Mouse (Mus musculus) forebrain, postnatal 0 days (tissue): Measurements from ENCODE around the gene Cuedc1. TPM values are rescaled to one million over a fixed set of nuclear protein-coding genes. Genes with fewer than 3 reads are reported as not detected.

Experiments used
- ATAC-seq: fragments of 200-750 bp; cut with Nextera tagmentation; 2 replicates; pipeline ENCODE4 v1.8.0; 2017; ENCODE audit warnings: mild to moderate bottlenecking, moderate library complexity
- DNase-seq: peaks from one replicate; pipeline ENCODE4 v3.0.0-alpha.2; 2015
- H3K27ac ChIP-seq: fragments of 300-500 bp; sonication (generic); 2 replicates; pipeline ENCODE4 v1.5.1; 2014; ENCODE audit warnings: low read depth, mild to moderate bottlenecking, antibody characterized with exemption, low read length, moderate library complexity, mixed read lengths
- H3K27me3 ChIP-seq: fragments of 300-500 bp; sonication (generic); 2 replicates; pipeline ENCODE4 v1.6.1; 2014; ENCODE audit warnings: mild to moderate bottlenecking, low read length, mixed read lengths; ENCODE audit not compliant: insufficient read depth
- H3K36me3 ChIP-seq: fragments of 300-500 bp; sonication (generic); 2 replicates; pipeline ENCODE4 v1.6.1; 2014; ENCODE audit warnings: mild to moderate bottlenecking, moderate library complexity; ENCODE audit not compliant: insufficient read depth
- H3K4me1 ChIP-seq: fragments of 300-500 bp; sonication (generic); 2 replicates; pipeline ENCODE4 v1.6.1; 2014; ENCODE audit warnings: antibody characterized with exemption; ENCODE audit not compliant: insufficient read depth
- H3K4me2 ChIP-seq: fragments of 300-500 bp; sonication (generic); 2 replicates; pipeline ENCODE4 v1.6.1; 2014; ENCODE audit warnings: low read depth, mild to moderate bottlenecking, moderate library complexity
- H3K4me3 ChIP-seq: fragments of 300-500 bp; sonication (generic); 2 replicates; pipeline ENCODE4 v1.5.1; 2014; ENCODE audit warnings: low read depth, low read length, mixed read lengths
- H3K9ac ChIP-seq: fragments of 300-500 bp; sonication (generic); 2 replicates; pipeline ENCODE4 v1.6.1; 2014; ENCODE audit warnings: mild to moderate bottlenecking
- H3K9me3 ChIP-seq: fragments of 300-500 bp; sonication (generic); 2 replicates; pipeline ENCODE4 v1.6.1; 2016; ENCODE audit warnings: low read length
- CTCF ChIP-seq: sonication (generic); IDR thresholded peaks from 2 replicates; pipeline ENCODE4 v1.5.1; 2016; ENCODE audit warnings: antibody characterized with exemption, control low read depth, low read depth
- WGBS: fragments of 180-500 bp; shearing (Covaris S2); extraction: QIAGEN DNeasy Blood & Tissue Kit; methylation state at CpG from one replicate; pipeline ENCODE4 v1.1.7; 2014; 5-methylcytosine and 5-hydroxymethylcytosine counted together
- polyA plus RNA-seq: library from polyadenylated mRNA; unstranded; fragments of >200 nt; fragmentation: Nextera tagmentation; extraction: Ambion mirVana; gene quantifications from 2 replicates; pipeline ENCODE4 v1.2.1, GENCODE M21; 2015
- total RNA-seq: library from RNA; depleted of rRNA; stranded (reverse); fragments of >200 nt; gene quantifications from 2 replicates; pipeline ENCODE4 v1.2.3, GENCODE M21; 2014

The Cuedc1 gene
- total and polyA plus RNA-seq, 2 experiments from 2014 or later: 34.6 to 34.7 TPM

DNA sequence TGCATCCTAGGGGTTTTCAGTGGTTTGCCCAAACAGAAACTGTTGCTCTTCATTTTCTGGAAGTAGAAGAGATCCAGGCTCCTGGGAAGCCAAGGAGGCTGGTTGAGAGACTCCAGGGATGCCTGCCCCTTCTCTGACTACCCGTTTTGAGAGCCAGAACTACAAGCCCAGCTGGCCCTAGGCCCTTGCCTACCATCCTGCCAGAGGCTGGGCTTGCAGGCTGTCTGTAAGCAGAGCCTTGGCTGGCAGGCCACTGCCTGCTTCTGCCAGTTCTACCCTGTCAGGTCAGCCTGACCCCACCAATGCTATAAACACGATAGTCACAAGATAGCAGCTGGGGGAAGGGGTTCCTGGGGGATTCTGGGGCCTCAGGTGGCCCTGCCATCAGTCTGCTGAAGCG, 57.6 kb downstream of the Cuedc1 start:
- no peak for DNase-seq
- H3K36me3 ChIP-seq: no peaks in the 10 kb centered on the region
- peaks cover 3% of the 10 kb centered on the region; the same call in 1 of the 2 replicates for H3K4me1 ChIP-seq
- H3K9me3 ChIP-seq: no peaks in the 10 kb centered on the region
- H3K27ac ChIP-seq: no peak overlapping the region
- WGBS: 60% methylated on average over 3 of the region's 3 CpGs
- H3K4me3 ChIP-seq: no peak overlapping the region
- no peak overlapping the region for H3K4me2 ChIP-seq
- H3K9ac ChIP-seq: no peak overlapping the region
- H3K27me3 ChIP-seq: no peaks in the 10 kb centered on the region
- no peak for TF ChIP-seq CTCF
- ATAC-seq: peak; percentile 57

DNA sequence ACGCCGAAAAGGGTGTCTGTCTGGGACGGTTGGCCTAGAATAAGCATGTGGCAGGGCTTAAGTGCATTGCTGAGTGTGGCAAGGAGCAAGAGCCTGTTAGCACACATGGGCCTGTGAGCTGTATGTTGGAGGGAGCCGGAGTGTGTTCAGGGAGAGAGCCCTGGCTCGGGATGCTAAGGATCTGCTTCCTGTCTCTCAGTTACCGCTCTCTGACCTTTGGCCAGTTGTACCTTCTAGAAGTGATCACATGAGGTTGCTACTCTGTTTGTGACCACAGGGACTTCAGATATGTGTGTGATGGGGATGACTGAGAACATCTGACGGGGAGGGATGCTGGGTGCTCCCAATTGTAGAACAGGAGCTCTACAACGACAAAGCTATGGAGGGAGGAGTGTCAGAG, 58.1 kb downstream of the Cuedc1 start:
- ATAC-seq: no peak
- no peak overlapping the region for H3K4me3 ChIP-seq
- H3K4me2 ChIP-seq: no peak overlapping the region
- WGBS: 69% methylated on average over 8 of the region's 8 CpGs
- DNase-seq: no peak
- no peaks in the 10 kb centered on the region for H3K36me3 ChIP-seq
- H3K9ac ChIP-seq: no peak overlapping the region
- H3K27me3 ChIP-seq: no peaks in the 10 kb centered on the region
- peaks cover 3% of the 10 kb centered on the region; the same call in 1 of the 2 replicates for H3K4me1 ChIP-seq
- H3K9me3 ChIP-seq: no peaks in the 10 kb centered on the region
- no peak for TF ChIP-seq CTCF
- no peak overlapping the region for H3K27ac ChIP-seq

DNA sequence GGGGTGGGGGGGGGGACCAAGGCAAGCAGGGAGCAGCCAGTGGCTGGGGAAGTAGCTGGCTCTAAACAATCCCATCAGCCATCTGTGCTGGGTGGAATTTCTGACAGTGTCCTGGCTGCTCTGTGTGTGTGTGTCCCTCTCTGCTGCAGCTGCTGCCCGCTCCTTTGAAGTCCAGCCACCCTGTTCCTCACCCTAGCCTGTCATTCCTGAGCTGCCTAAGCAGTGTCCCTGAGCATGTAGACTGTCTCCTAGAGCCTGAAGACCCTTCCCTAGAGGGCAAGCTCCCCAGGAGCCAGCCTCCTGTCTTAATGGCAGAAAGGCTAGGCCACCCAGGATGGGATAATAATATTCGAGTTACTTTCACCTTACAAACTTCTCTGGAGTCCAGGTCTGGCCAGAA, 58.5 kb downstream of the Cuedc1 start:
- TF ChIP-seq CTCF: no peak
- 70% methylated on average over 2 of the region's 2 CpGs for WGBS
- Histone ChIP-seq H3K4me1 (no peaks in the 10 kb centered on the region), H3K4me3 (no peak overlapping the region), H3K9ac (no peak overlapping the region), H3K4me2 (no peak overlapping the region), H3K9me3 (no peaks in the 10 kb centered on the region), H3K36me3 (no peaks in the 10 kb centered on the region), H3K27ac (no peak overlapping the region), H3K27me3 (no peaks in the 10 kb centered on the region)
- DNase-seq (no peak), ATAC-seq (no peak; the same call in 1 of the 2 replicates)

DNA sequence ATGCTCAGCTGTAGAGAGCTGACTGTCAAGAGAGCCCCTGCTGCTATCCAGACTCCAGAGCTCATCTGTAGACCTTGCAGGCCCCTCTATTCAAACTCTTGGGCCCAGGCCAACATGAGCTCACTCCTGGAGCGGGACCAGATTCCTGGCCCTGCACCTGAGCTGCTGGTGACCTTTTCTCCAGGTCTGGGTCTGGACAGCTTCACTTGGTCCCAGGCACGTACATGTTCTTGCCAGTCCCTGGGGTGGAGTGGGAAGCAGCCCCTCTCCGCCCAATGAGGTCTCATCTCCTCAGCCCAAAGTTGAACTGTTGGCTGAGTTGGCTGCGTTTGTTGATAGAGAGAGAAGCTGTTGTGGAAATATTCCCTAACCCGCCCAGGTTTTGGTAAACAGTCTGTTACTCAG, 61.0 kb downstream of the Cuedc1 start:
- H3K36me3 ChIP-seq: no peaks in the 10 kb centered on the region
- H3K9ac ChIP-seq: no peak overlapping the region
- H3K27ac ChIP-seq: no peak overlapping the region
- H3K27me3 ChIP-seq: no peaks in the 10 kb centered on the region
- no peak for ATAC-seq
- no peak overlapping the region for H3K4me3 ChIP-seq
- DNase-seq: no peak
- H3K4me2 ChIP-seq: no peak overlapping the region
- 60% methylated on average over 5 of the region's 5 CpGs for WGBS
- no peaks in the 10 kb centered on the region for H3K9me3 ChIP-seq
- H3K4me1 ChIP-seq: 0 out of 2 replicates have a peak, but pooled peaks cover 3% of the 10 kb centered on the region
- TF ChIP-seq CTCF: no peak

DNA sequence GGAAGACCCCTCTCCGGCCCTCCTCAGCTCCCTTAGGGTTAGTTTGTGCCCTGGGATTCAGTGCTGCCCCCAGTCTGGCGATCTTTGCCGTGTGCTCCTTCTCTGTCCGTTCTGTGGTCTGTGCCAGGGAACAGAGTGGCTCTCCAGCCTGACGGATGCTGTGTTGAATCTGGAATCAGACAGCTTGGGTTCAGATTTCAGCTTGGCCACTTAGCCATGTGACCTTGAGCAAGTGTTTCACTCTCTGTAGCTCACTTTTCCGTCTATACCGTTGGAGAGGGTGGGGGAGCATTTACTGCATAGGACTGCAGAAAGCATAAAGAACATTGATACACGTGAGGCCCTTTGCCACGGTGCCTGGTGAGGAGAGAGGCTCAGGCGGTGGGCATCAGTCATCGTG, 61.5 kb downstream of the Cuedc1 start:
- no peak overlapping the region for H3K9ac ChIP-seq
- no peak overlapping the region for H3K27ac ChIP-seq
- WGBS: 70% methylated on average over 11 of the region's 11 CpGs
- DNase-seq: no peak
- no peaks in the 10 kb centered on the region for H3K9me3 ChIP-seq
- H3K4me3 ChIP-seq: no peak overlapping the region
- no peak for TF ChIP-seq CTCF
- H3K36me3 ChIP-seq: no peaks in the 10 kb centered on the region
- H3K27me3 ChIP-seq: no peaks in the 10 kb centered on the region
- H3K4me2 ChIP-seq: no peak overlapping the region
- H3K4me1 ChIP-seq: 0 out of 2 replicates have a peak, but pooled peaks cover 3% of the 10 kb centered on the region
- ATAC-seq: no peak

DNA sequence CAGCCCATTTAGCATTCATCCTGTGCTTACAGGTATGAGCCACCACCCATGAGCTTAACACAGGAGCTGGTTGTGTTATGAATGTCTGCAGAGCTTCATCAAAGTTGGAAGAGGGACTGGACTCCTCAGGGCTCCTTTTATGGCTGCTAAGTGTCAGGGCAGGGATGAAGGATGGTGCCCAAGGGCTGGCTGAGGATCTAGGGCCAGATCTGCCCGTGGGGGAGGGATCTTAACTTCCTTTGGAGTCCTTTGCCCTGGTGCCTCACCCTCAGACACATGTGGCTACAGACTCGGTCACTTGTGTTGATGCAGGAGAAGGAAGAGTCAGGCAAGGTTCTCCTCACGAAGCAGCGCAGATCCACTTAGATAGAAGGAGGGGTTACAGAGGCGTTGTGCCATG, 62.5 kb downstream of the Cuedc1 start:
- H3K4me3 ChIP-seq: no peak overlapping the region
- WGBS: 57% methylated on average over 5 of the region's 5 CpGs
- ATAC-seq (no peak), DNase-seq (no peak)
- no peaks in the 10 kb centered on the region for H3K9me3 ChIP-seq
- no peak overlapping the region; the same call in 1 of the 2 replicates for H3K27ac ChIP-seq
- H3K36me3 ChIP-seq: no peaks in the 10 kb centered on the region
- H3K4me2 ChIP-seq: no peak overlapping the region
- no peak overlapping the region for H3K9ac ChIP-seq
- H3K27me3 ChIP-seq: no peaks in the 10 kb centered on the region
- no peak for TF ChIP-seq CTCF
- H3K4me1 ChIP-seq: 0 out of 2 replicates have a peak, but pooled peaks cover 3% of the 10 kb centered on the region

DNA sequence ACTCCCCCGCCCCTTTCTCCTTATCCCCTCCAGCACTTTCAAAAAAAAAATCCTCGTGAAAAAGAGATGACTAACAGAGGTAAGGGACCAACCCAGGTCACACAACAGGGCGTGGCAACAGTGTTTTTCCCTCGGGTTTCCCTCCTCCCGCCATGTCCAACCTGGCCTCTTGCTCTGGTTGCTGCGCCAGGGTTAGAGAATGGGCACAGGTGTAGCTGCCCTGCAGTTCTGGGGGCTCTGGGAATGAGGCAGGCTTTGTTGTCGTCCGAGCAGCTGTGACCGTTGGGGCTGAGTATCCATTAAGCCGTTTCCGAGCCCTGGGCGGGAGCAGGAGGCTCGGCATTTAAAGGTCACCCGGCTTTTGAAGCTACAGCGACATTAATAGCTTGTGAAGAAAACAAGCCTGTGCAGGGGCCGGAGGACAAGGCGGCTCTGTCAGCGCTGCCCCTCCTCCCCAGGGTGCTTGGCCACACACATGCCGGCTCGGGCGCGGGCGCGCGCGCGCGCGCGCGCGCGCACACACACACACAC, 63.3 kb downstream of the Cuedc1 start:
- no peaks in the 10 kb centered on the region for H3K27me3 ChIP-seq
- H3K4me3 ChIP-seq: peak overlapping the region; percentile 48
- H3K27ac ChIP-seq: peak overlapping the region; percentile 74
- 0 out of 2 replicates have a peak, but pooled peaks cover 3% of the 10 kb centered on the region for H3K4me1 ChIP-seq
- H3K36me3 ChIP-seq: no peaks in the 10 kb centered on the region
- no peak for TF ChIP-seq CTCF
- peak; percentile 76 for ATAC-seq
- no peaks in the 10 kb centered on the region for H3K9me3 ChIP-seq
- DNase-seq: peak; percentile 73
- peak overlapping the region; percentile 65 for H3K9ac ChIP-seq
- peak overlapping the region; percentile 76 for H3K4me2 ChIP-seq
- WGBS: under 1% methylated on average over 29 of the region's 33 CpGs
